Mouse (Mus musculus) bone marrow, adult 2 months (tissue): ENCODE data around the gene Ccdc14.

Experiments
- CTCF ChIP-seq: fragments of 200-500 bp; IDR thresholded peaks from 2 replicates; pipeline ENCODE4 v1.5.1; 2011; ENCODE audit warnings: low read length, control low read depth; ENCODE audit not compliant: control insufficient read depth, insufficient read depth
- POLR2A ChIP-seq: fragments of 200-500 bp; IDR thresholded peaks from 2 replicates; pipeline ENCODE4 v1.6.1; 2011; ENCODE audit warnings: low read depth, mild to moderate bottlenecking, control low read depth, low read length, borderline replicate concordance; ENCODE audit not compliant: control insufficient read depth

GRCm38 (mm10) chr16:34729371-34729770 lies 39.0 kb downstream of the Ccdc14 start:
- TF ChIP-seq POLR2A (no peak), CTCF (no peak)
